Mouse (Mus musculus) embryonic facial prominence, embryonic 12.5 days (tissue): ENCODE results near the gene Kcnj5. TPM values are rescaled to one million over a fixed set of nuclear protein-coding genes. Genes with fewer than 3 reads are reported as not detected.

Experiments used
- ATAC-seq: fragments of 200-750 bp; cut with Nextera tagmentation; 2 replicates; pipeline ENCODE4 v1.8.0; 2017; ENCODE audit not compliant: insufficient number of reproducible peaks, insufficient read depth, low FRiP score, low TSS enrichment
- H3K27ac ChIP-seq: fragments of 300-500 bp; sonication (generic); 2 replicates; pipeline ENCODE4 v1.5.1; 2016; ENCODE audit warnings: mild to moderate bottlenecking
- H3K27me3 ChIP-seq: fragments of 300-500 bp; sonication (generic); 2 replicates; pipeline ENCODE4 v1.6.1; 2016; ENCODE audit warnings: mild to moderate bottlenecking, moderate library complexity
- H3K36me3 ChIP-seq: fragments of 300-500 bp; sonication (generic); 2 replicates; pipeline ENCODE4 v1.6.1; 2016; ENCODE audit warnings: mild to moderate bottlenecking
- H3K4me1 ChIP-seq: fragments of 300-500 bp; sonication (generic); 2 replicates; pipeline ENCODE4 v1.6.1; 2016
- H3K4me2 ChIP-seq: fragments of 300-500 bp; sonication (generic); replicated peaks from 2 replicates; pipeline ENCODE4 v1.6.1; 2016; ENCODE audit warnings: mild to moderate bottlenecking, moderate library complexity
- H3K4me3 ChIP-seq: fragments of 300-500 bp; sonication (generic); 2 replicates; pipeline ENCODE4 v1.5.1; 2016; ENCODE audit warnings: mild to moderate bottlenecking
- H3K9ac ChIP-seq: fragments of 300-500 bp; sonication (generic); 2 replicates; pipeline ENCODE4 v1.6.1; 2016; ENCODE audit warnings: mild to moderate bottlenecking, moderate library complexity
- H3K9me3 ChIP-seq: fragments of 300-500 bp; sonication (generic); 2 replicates; pipeline ENCODE4 v1.6.1; 2016; ENCODE audit warnings: mild to moderate bottlenecking, moderate library complexity
- WGBS: fragments of 180-500 bp; shearing (Covaris S2); methylation state at CpG from one replicate; pipeline ENCODE4 v1.1.7; 2016; 5-methylcytosine and 5-hydroxymethylcytosine counted together
- polyA plus RNA-seq: library from polyadenylated mRNA; unstranded; fragments of >200 nt; fragmentation: Nextera tagmentation; extraction: Ambion mirVana; gene quantifications from 2 replicates; pipeline ENCODE4 v1.2.1, GENCODE M21; 2016

The Kcnj5 gene
- 0.33 and 0.36 TPM in 2 replicates for polyA plus RNA-seq

DNA sequence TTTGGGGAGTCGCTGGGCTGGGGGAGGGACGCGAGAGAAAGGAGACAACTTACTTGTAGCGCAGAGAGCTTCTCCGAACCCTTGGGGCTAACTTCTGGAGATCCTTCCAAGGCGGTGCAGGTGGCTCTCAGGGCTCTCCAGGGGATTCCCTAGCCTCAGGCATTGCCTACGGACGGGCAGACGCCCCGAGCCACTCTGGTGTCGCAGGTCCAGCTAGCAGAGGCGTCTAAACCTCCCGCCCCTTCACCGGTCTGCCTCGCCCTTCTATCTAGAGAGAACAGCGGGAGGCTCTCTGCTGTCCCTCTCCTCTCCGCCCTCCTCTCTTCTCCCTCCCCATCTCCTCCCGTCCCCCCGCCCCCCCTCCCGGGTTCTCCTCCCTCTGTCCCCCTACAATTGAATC, at the start of gene Kcnj5:
Gene Kcnj5, minus strand, starts transcription at position 300 of the 400 bp plus-strand sequence.
- Histone ChIP-seq H3K9ac (peak within 1 kb of the TSS; percentile 30), H3K27ac (no peak within 1 kb of the TSS), H3K4me1 (peaks cover 14% of the 10 kb centered on the region; the same call in 1 of the 2 replicates), H3K4me3 (peak within 1 kb of the TSS; percentile 31), H3K9me3 (no peaks in the 10 kb centered on the region), H3K4me2 (peak within 1 kb of the TSS; percentile 55), H3K27me3 (peaks cover 57% of the 10 kb centered on the region), H3K36me3 (no peaks in the 10 kb centered on the region)
- ATAC-seq = no peak
- 1% methylated on average over 20 of the region's 20 CpGs for WGBS

DNA sequence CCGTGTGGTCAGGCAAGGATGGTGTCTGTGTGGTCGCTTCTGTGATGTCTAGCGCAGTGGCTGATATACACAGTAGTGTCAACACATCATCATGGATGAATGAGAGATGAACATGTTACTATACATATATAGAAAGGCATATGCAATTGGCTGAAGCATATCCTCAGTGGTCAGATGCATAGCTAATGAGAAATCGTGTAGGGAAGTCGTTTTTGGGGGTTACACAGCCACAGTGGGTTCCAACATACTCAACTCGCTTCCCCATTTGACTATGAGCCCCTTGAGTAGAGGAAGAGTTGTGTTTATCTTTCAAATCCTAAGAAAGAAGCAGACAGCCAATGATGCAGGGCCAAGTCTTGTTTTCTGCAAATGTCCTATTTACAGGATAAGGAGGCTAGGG, 48.6 kb upstream of the Kcnj5 start:
- no peak overlapping the region for H3K4me3 ChIP-seq
- no peaks in the 10 kb centered on the region for H3K4me1 ChIP-seq
- H3K4me2 ChIP-seq = no peak overlapping the region
- H3K27me3 ChIP-seq = no peaks in the 10 kb centered on the region
- no peak for ATAC-seq
- no peak overlapping the region for H3K27ac ChIP-seq
- no peaks in the 10 kb centered on the region for H3K36me3 ChIP-seq
- H3K9me3 ChIP-seq = no peaks in the 10 kb centered on the region
- no peak overlapping the region for H3K9ac ChIP-seq
- 80% methylated on average over 6 of the region's 6 CpGs for WGBS

- ATAC-seq = no peak
- H3K4me1 ChIP-seq = no peaks in the 10 kb centered on the region
- H3K36me3 ChIP-seq = no peaks in the 10 kb centered on the region
- no peak overlapping the region for H3K4me2 ChIP-seq
- H3K27ac ChIP-seq = no peak overlapping the region
- H3K9me3 ChIP-seq = no peaks in the 10 kb centered on the region
- no peaks in the 10 kb centered on the region for H3K27me3 ChIP-seq
- 83% methylated on average over 9 of the region's 9 CpGs for WGBS
- H3K9ac ChIP-seq = no peak overlapping the region
- no peak overlapping the region for H3K4me3 ChIP-seq
Observed at GRCm38 (mm10) chr9:32391701-32392100, 47.6 kb upstream of the Kcnj5 start.

GRCm38 (mm10) chr9:32391092-32391491, 46.9 kb upstream of the Kcnj5 start:
- H3K36me3 ChIP-seq = no peaks in the 10 kb centered on the region
- no peak for ATAC-seq
- H3K27ac ChIP-seq = no peak overlapping the region
- H3K4me1 ChIP-seq = no peaks in the 10 kb centered on the region
- no peaks in the 10 kb centered on the region for H3K9me3 ChIP-seq
- H3K27me3 ChIP-seq = no peaks in the 10 kb centered on the region
- H3K4me3 ChIP-seq = no peak overlapping the region
- no peak overlapping the region for H3K4me2 ChIP-seq
- no peak overlapping the region for H3K9ac ChIP-seq
- 87% methylated on average over 5 of the region's 5 CpGs for WGBS

DNA sequence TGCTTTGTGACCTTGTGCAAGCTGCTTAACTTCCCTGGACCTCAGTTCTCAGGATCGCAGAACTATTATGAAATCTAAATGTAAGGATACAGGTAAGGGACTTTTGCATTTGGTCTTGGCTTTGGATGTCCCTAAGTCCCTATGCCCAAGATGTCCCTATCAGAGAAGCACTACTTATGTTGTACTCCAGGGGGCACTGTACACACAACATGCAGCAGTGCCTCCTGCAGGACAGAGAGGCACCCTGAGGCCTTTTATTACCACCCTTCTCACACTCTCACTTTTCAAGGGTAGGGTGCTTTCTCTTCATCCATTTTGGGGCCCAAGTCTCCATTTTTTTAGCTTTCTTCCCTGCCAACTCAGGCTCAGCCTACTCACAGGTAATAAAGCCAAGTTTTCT, 44.0 kb upstream of the Kcnj5 start:
- H3K4me2 ChIP-seq = no peak overlapping the region
- H3K9me3 ChIP-seq = no peaks in the 10 kb centered on the region
- no peak overlapping the region for H3K4me3 ChIP-seq
- 91% methylated on average over 1 of the region's 1 CpGs for WGBS
- no peaks in the 10 kb centered on the region for H3K27me3 ChIP-seq
- no peak for ATAC-seq
- H3K4me1 ChIP-seq = no peaks in the 10 kb centered on the region
- no peaks in the 10 kb centered on the region for H3K36me3 ChIP-seq
- no peak overlapping the region for H3K27ac ChIP-seq
- H3K9ac ChIP-seq = no peak overlapping the region

- H3K36me3 ChIP-seq = no peaks in the 10 kb centered on the region
- H3K4me1 ChIP-seq = no peaks in the 10 kb centered on the region
- H3K27ac ChIP-seq = no peak overlapping the region
- H3K4me3 ChIP-seq = no peak overlapping the region
- 64% methylated on average over 4 of the region's 4 CpGs for WGBS
- no peaks in the 10 kb centered on the region for H3K27me3 ChIP-seq
- no peak for ATAC-seq
- no peaks in the 10 kb centered on the region for H3K9me3 ChIP-seq
- H3K4me2 ChIP-seq = no peak overlapping the region
- H3K9ac ChIP-seq = no peak overlapping the region
Observed at GRCm38 (mm10) chr9:32384906-32385305, 40.8 kb upstream of the Kcnj5 start.

DNA sequence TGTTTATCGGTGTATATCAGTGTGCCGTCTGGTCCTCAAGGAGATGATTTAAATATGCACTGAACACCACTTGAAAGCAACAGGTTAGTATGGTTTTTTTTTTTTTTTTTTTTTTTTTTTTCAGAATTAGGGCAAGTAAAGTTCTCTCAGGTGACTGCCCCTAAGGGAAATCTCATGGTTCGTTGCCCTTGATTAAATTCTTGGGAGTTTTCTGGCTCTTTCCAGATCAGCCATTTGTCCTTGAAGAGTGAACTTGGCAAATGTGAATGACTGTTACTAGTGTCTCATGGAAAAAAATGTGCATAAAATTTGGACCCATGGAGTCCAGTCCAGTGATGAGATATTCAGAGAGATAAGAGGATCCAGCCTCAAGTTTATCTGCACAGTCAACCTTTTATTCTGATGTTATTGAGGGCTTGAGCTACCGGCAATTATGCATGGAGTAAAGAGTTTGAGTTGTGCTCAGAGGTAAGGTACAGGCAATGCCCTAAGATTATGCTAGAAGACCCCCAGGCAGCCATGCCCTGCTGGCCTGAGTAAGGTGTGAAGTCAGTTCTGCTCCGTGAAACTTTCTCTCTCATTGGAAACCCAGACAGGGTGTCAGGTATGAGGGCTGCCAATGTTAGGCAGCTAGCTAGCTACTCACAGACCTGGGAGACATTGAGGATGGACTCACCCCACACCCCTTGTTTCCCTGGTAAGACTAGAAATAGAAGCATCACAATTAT, 32.9 kb upstream of the Kcnj5 start:
- H3K4me2 ChIP-seq = no peak overlapping the region
- H3K9me3 ChIP-seq = no peaks in the 10 kb centered on the region
- no peaks in the 10 kb centered on the region for H3K27me3 ChIP-seq
- 77% methylated on average over 5 of the region's 5 CpGs for WGBS
- no peak overlapping the region for H3K27ac ChIP-seq
- H3K4me3 ChIP-seq = no peak overlapping the region
- H3K4me1 ChIP-seq = no peaks in the 10 kb centered on the region
- no peaks in the 10 kb centered on the region for H3K36me3 ChIP-seq
- no peak overlapping the region for H3K9ac ChIP-seq
- ATAC-seq = no peak

- H3K9me3 ChIP-seq = no peaks in the 10 kb centered on the region
- no peaks in the 10 kb centered on the region for H3K36me3 ChIP-seq
- no peak overlapping the region for H3K4me3 ChIP-seq
- no peak for ATAC-seq
- H3K4me1 ChIP-seq = no peaks in the 10 kb centered on the region
- H3K9ac ChIP-seq = no peak overlapping the region
- WGBS = 87% methylated on average over 7 of the region's 7 CpGs
- H3K4me2 ChIP-seq = no peak overlapping the region
- H3K27me3 ChIP-seq = no peaks in the 10 kb centered on the region
- H3K27ac ChIP-seq = no peak overlapping the region
Observed at GRCm38 (mm10) chr9:32376031-32376430, 31.9 kb upstream of the Kcnj5 start.

DNA sequence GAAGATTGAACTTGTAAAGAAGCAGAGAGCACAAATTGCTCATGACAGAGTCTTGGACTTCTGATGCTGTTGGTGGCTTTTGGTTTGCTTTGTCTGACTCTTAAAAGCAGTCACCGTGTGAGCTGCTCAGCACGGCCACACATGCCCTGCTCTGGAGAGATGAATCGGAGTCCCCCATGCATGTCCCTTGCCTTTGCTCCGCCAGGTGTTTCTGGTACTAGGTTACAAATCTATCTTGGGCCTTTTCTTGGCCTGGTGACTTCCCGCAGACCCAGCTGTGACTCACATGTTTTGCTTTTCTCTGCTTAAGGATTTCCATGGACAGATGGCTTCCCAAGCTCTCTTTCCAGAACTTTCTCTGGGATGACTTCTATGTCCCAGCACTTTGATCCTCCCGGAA, 29.5 kb upstream of the Kcnj5 start:
- Histone ChIP-seq H3K9ac (no peak overlapping the region), H3K9me3 (no peaks in the 10 kb centered on the region), H3K4me2 (no peak overlapping the region), H3K27ac (no peak overlapping the region), H3K4me3 (no peak overlapping the region), H3K27me3 (no peaks in the 10 kb centered on the region), H3K36me3 (no peaks in the 10 kb centered on the region), H3K4me1 (no peaks in the 10 kb centered on the region)
- 94% methylated on average over 6 of the region's 6 CpGs for WGBS
- no peak for ATAC-seq

GRCm38 (mm10) chr9:32372202-32372601, 28.1 kb upstream of the Kcnj5 start, which contains the start of gene Kcnj1:
TSS of gene Kcnj1 (plus strand) at chr9:32372493.
- Histone ChIP-seq H3K36me3 (no peaks in the 10 kb centered on the region), H3K4me2 (no peak within 1 kb of the TSS), H3K4me3 (no peak within 1 kb of the TSS), H3K4me1 (no peaks in the 10 kb centered on the region), H3K27ac (no peak within 1 kb of the TSS), H3K27me3 (no peaks in the 10 kb centered on the region), H3K9ac (no peak within 1 kb of the TSS), H3K9me3 (no peaks in the 10 kb centered on the region)
- no peak for ATAC-seq
- 83% methylated on average over 6 of the region's 6 CpGs for WGBS

DNA sequence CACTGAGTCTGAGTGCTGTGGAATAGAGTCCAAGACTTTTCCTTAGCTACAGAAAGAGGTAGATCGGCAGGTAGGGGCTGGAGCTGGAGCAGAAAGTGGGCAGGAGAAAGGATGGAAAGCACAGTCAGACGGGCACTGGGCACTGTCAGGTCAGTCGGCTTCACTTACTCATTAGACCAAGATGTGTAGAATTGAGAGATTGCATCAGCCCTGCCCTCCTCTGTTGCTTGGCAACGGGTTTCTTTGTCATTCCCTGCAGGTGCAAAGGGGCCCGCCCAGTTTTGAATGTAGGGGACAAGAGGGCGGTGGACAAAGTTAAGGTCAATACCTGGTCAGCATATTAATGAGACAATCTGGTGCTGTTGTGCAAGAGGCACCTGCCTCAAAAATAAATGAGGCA, 25.2 kb upstream of the Kcnj5 start:
- no peaks in the 10 kb centered on the region for H3K36me3 ChIP-seq
- no peaks in the 10 kb centered on the region for H3K27me3 ChIP-seq
- no peaks in the 10 kb centered on the region for H3K9me3 ChIP-seq
- 61% methylated on average over 6 of the region's 6 CpGs for WGBS
- H3K4me1 ChIP-seq = no peaks in the 10 kb centered on the region
- H3K27ac ChIP-seq = no peak overlapping the region
- H3K9ac ChIP-seq = no peak overlapping the region
- no peak overlapping the region for H3K4me3 ChIP-seq
- ATAC-seq = no peak
- H3K4me2 ChIP-seq = no peak overlapping the region

DNA sequence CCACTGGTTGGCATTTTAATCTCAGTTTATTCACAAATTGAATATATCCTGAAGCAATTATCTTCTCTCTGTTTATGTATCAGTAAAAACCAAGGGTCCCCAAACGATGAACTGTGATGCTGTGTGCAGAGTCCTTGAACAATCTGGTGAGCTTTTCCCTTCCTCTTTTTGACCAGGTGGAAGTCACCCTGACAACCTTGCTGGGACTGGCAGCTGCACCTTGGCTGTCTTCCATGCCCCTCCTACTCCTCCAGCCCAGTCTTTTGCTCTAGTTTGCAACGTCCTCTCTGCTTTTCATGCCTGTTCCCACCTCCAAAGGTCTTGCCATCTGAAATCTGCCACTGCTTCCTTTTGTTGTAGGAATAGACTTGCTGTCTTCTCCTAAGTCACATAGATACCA, 24.7 kb upstream of the Kcnj5 start:
- Histone ChIP-seq H3K4me3 (no peak overlapping the region), H3K4me1 (no peaks in the 10 kb centered on the region), H3K4me2 (no peak overlapping the region), H3K27ac (no peak overlapping the region), H3K36me3 (no peaks in the 10 kb centered on the region), H3K27me3 (no peaks in the 10 kb centered on the region), H3K9me3 (no peaks in the 10 kb centered on the region), H3K9ac (no peak overlapping the region)
- no peak for ATAC-seq
- 41% methylated on average over 2 of the region's 2 CpGs for WGBS
